Mouse (Mus musculus): ENCODE results near the gene Mrps35.

- TF ChIP-seq MYOD1 (IDR thresholded peaks at IDR 0.05; ENCODE audit: control insufficient read depth in 1 of 3, insufficient read length in 2 of 3, low read depth in 2 of 3) = no peak
- TF ChIP-seq POLR2A (IDR thresholded peaks at IDR 0.05; ENCODE audit: insufficient read length, low read depth) = no peak
- no peak for TF ChIP-seq POLR2AphosphoS2 (IDR thresholded peaks at IDR 0.05; ENCODE audit: insufficient read length, low read depth)
- TF ChIP-seq REST (IDR thresholded peaks at IDR 0.05; ENCODE audit: insufficient read depth, insufficient read length) = no peak
- no peak for TF ChIP-seq CEBPB (IDR thresholded peaks at IDR 0.05; ENCODE audit: insufficient read depth, poor library complexity, severe bottlenecking)
- TF ChIP-seq USF1 (IDR thresholded peaks at IDR 0.05; ENCODE audit: low read depth) = no peak
- TF ChIP-seq MAX (IDR thresholded peaks at IDR 0.05; ENCODE audit: low read depth) = no peak
- no peak for TF ChIP-seq E2F4 (IDR thresholded peaks at IDR 0.05; ENCODE audit: insufficient read depth)
- TF ChIP-seq TCF12 (IDR thresholded peaks at IDR 0.05; ENCODE audit: insufficient read depth, poor library complexity, severe bottlenecking) = no peak
Observed at GRCm38 (mm10) chr6:147121320-147121719, 78.8 kb downstream of the Mrps35 start.
